Mouse (Mus musculus) cerebellum, adult 2 months (tissue): ENCODE measurements around the gene Ntf5. TPM values are rescaled to one million over a fixed set of nuclear protein-coding genes. Genes with fewer than 3 reads are reported as not detected.
"Not testable (repeated sequence)": the region's sequence is repeated elsewhere in the genome, so short reads cannot be mapped to it uniquely, and the experiment has no call there.

Experiments
- DNase-seq, 2 experiments: peaks; one replicate each; pipeline ENCODE4 v3.0.0; 2021
- H3K27ac ChIP-seq: fragments of 200-500 bp; 2 replicates; pipeline ENCODE4 v1.5.1; 2012; ENCODE audit warnings: low read length, control low read depth, inconsistent platforms; ENCODE audit not compliant: insufficient read depth
- H3K27me3 ChIP-seq: fragments of 200-500 bp; 2 replicates; pipeline ENCODE4 v1.6.1; 2012; ENCODE audit warnings: inconsistent platforms, mild to moderate bottlenecking, low read length, moderate library complexity; ENCODE audit not compliant: control insufficient read depth, insufficient read depth
- H3K4me1 ChIP-seq: fragments of 200-500 bp; 2 replicates; pipeline ENCODE4 v1.6.1; 2011; ENCODE audit warnings: low read length; ENCODE audit not compliant: control insufficient read depth, insufficient read depth
- H3K4me3 ChIP-seq: fragments of 200-500 bp; replicated peaks from 2 replicates; pipeline ENCODE3; 2011; ENCODE audit warnings: mild to moderate bottlenecking, low read depth, low read length, control low read depth; ENCODE audit not compliant: insufficient read depth
- CTCF ChIP-seq: fragments of 200-500 bp; IDR thresholded peaks from 2 replicates; pipeline ENCODE4 v1.5.1; 2011; ENCODE audit warnings: low read depth, mild to moderate bottlenecking, control low read depth, low read length, moderate library complexity, borderline replicate concordance; ENCODE audit not compliant: insufficient read depth
- POLR2A ChIP-seq: fragments of 200-500 bp; IDR thresholded peaks from 2 replicates; pipeline ENCODE4 v1.6.1; 2011; ENCODE audit warnings: low read length, control low read depth, borderline replicate concordance; ENCODE audit not compliant: insufficient read depth
- WGBS: fragments of 180-500 bp; shearing (Covaris S2); methylation state at CpG from one replicate; pipeline ENCODE4 v1.1.7; 2018; 5-methylcytosine and 5-hydroxymethylcytosine counted together
- polyA plus RNA-seq: library from polyadenylated mRNA; depleted of rRNA; stranded (reverse); fragments of >200 nt; gene quantifications from 2 replicates; pipeline ENCODE4 v1.2.3, GENCODE M21; 2012

Ntf5 gene
- polyA plus RNA-seq, 1 experiment: 0.07 TPM

DNA sequence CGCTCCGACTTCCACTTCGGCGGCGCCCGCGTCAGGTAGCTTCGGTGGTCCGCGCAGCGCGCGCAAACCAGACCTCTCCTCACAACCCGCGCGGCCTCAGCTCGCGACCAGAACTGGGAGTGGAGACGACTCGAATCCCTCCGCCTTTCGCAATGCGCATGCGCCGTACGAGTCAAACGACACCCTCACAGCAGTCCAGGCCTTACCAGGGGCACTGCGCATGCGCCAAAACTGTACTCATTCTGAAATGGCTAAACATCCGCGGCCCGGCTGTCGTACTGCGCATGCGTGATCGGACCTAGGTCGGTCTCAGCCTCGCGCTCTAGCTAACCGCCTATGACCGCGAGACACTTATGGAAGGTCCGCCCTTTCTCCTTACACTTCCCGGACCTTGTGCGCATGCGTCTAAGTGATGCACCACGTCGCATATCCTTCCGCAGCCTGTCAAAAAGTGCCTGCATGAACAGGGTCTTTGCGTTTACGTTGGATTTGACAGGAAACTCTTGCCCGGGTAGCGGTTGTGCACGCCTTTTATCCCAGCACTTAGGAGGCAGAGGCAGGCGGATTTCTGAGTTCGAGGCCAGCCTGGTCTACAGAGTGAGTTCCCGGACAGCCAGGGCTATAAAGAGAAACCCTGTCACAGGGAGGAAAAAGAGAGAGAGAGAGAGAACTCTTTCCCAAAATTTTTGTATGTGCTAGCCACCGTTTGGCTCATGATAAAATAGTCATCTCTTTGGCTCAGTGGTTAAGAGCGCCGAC, 17.7 kb upstream of the Ntf5 start, which contains the start of gene Snrnp70:
Gene Snrnp70, minus strand, starts transcription at position 165 of the 759 bp plus-strand sequence.
- under 1% methylated on average over 60 of the region's 60 CpGs for WGBS
- H3K27ac ChIP-seq: peak within 1 kb of the TSS; percentile 45

DNA sequence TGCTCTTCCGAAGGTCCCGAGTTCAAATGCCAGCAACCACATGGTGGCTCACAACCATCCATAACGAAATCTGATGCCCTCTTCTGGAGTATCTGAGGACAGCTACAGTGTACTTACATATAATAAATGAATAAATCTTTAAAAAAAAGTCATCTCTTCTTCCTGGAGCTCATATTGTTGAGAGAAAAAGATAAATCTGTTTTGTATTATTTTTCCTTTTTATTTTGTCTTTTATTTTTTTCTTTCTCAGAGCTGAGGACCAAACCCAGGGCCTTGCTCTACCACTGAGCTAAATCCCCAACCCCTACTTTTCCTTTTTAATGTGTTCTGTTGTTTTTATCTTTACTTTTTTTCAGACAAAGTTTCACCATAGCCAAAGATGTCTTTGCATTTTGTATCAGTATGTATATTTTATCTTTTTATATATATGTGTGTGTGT, 17.1 kb upstream of the Ntf5 start:
- WGBS: under 1% methylated on average over 3 of the region's 3 CpGs

More for the DNA sequence above, 17.7 kb upstream of the Ntf5 start, which contains the start of gene Snrnp70:
- Histone ChIP-seq H3K4me1 (0 out of 2 replicates have a peak, but pooled peaks cover 2% of the 10 kb centered on the region), H3K27me3 (no peaks in the 10 kb centered on the region), H3K4me3 (peak within 1 kb of the TSS; percentile 71)
- DNase-seq: peak; percentile 100
- peak; percentile 83 for TF ChIP-seq POLR2A
- TF ChIP-seq CTCF: no peak

DNA sequence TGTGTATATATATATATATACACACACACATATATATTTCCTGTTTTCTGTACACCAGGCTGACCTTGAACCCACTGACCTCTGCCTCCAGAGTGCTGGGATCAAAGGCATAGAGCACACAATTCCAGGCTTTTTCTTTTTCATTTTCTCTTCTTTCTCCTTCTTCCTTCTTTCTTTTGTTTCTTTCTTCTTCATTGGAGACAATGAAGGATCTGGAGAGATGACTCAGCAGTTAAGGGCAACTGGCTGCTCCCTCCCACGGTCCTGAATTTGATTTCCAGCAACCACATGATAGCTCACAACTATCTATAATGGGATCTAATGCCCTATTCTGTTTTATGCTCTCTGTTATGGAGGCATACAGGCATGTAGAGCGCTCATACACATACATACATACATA, 16.7 kb upstream of the Ntf5 start:
- H3K4me1 ChIP-seq: 0 out of 2 replicates have a peak, but pooled peaks cover 2% of the 10 kb centered on the region
- H3K27ac ChIP-seq: no peak overlapping the region
- H3K27me3 ChIP-seq: no peaks in the 10 kb centered on the region
- H3K4me3 ChIP-seq: no peak overlapping the region
- WGBS: 81% methylated on average over 2 of the region's 2 CpGs
- TF ChIP-seq POLR2A: no peak
- TF ChIP-seq CTCF: no peak
- no peak for DNase-seq

More for the DNA sequence above, 17.1 kb upstream of the Ntf5 start:
- Histone ChIP-seq H3K27ac (peak overlapping the region; percentile 19; the same call in 1 of the 2 replicates), H3K4me3 (peak overlapping the region; percentile 48)
- not testable (repeated sequence) for H3K4me1 ChIP-seq, H3K27me3 ChIP-seq, DNase-seq
- TF ChIP-seq CTCF: 0 out of 2 replicates have a peak, but pooled peaks have one; percentile 5

DNA sequence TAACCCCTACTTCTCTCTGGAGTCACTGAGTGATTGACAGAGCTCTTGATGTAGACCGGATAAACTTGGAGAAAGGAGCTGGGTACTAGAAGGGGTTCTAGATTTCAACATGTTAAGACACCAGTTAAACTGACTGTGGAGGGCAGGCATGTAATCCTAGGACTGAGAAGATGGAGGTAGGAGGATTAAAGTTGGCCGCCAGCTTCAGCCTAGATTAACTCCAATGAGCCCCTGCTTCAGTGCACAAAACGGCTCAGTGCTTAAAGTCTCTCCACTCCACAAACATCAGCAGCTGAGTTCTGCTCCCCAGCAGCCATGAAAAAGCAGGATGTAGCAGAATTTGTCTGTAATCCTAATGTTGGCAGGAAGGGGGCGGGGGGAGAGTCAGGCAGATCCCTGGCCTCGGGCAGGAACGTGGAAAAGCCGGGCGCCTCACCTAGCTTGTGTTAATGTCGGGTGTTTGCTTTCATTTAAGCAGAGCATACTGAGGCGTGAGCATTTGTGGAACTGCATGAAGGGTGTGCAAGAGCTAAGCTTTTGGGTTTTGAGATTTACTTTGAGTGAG, 11.9 kb upstream of the Ntf5 start:
- Histone ChIP-seq H3K27ac (no peak overlapping the region), H3K27me3 (peaks cover 3% of the 10 kb centered on the region; the same call in 1 of the 2 replicates), H3K4me3 (no peak overlapping the region), H3K4me1 (no peaks in the 10 kb centered on the region; the same call in 1 of the 2 replicates)
- TF ChIP-seq POLR2A (no peak), CTCF (no peak)
- 67% methylated on average over 10 of the region's 10 CpGs for WGBS
- no peak for DNase-seq

DNA sequence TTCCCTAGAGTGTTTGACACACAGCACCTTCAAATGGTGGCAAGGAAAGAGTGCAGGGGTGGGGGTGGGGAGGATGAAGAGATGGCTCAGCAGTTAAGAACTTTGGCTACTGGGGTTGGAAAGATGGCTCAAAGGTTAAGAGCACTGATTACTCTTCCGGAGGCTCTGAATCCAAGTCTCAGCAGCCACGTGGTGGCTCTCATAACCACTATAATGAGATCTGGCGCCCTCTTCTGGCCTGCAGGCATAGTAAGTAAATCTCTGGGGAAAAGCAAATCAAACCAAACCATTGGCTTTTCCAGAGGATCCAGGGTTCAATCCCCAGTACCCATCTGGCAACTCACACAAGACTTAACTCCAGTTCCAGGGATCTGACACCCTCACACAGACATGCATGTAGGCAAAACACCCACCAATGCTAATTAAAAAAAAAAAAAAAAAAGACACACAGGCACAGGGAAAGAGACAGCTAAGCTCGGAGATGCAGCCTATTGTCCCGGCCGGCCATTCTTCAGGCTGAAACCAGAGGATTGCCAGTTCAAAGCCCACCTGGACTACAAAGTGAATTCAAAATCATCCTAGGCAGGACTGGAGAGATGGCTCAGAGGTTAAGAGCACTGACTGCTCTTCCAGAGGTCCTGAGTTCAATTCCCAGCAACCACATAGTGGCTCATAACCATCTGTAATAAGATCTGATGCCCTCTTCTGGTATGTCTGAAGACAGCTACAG, 9.8 kb upstream of the Ntf5 start:
- Histone ChIP-seq H3K27me3 (peaks cover 6% of the 10 kb centered on the region; the same call in 1 of the 2 replicates), H3K4me3 (no peak overlapping the region), H3K4me1 (no peaks in the 10 kb centered on the region; the same call in 1 of the 2 replicates), H3K27ac (no peak overlapping the region)
- 41% methylated on average over 6 of the region's 6 CpGs for WGBS
- no peak for TF ChIP-seq POLR2A
- TF ChIP-seq CTCF: peak; percentile 33; the same call in 1 of the 2 replicates
- DNase-seq: peak; percentile 38 to 45

DNA sequence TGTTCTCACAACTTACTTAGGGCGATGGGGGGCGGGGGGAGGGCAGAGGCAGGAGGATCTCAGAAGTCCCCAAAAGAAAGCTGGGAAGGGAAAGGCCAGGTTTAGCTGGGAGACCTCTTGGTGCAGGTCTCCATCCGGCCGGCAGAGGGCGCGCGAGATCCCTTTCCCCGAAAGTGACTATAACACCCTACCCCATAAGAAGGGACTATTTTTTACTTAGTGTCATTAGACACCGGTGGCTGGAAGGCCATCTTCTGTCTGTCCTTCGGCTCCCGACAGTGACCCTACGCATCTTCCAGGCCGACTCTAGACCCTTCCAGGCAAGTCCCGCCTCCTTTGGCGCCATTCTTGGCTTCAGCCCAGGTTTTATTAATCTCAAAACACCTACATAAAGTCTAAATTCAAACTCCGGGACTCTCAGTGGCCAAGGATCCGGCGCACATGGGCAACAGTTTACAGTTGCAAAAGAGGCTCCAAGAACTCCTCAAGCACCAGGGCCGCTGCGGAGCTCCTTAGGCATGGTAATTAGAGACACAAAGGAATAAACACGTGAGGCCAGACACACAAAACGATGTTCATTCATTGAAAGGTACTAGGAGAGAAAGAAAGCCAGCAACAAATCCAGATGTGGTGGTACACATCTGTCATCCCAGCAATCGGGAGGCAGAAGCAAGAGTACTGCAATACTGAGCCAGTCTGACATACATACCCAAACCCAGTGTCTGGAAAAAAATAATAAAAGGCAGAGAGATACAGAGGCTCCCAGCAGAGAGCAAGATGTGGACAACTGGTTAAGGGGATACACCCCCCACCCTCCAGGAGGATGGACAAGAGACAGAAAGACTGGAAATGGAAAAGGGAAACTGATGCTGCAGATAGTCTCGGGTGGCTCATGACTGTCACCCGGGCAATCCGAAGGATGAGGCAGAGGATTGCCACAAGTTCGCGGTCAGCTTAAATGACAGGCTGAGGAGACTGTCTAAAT, 8.1 kb upstream of the Ntf5 start, which contains the start of gene Kcna7:
Gene Kcna7, plus strand, starts transcription at position 563 of the 985 bp plus-strand sequence.
- Histone ChIP-seq H3K4me1 (no peaks in the 10 kb centered on the region; the same call in 1 of the 2 replicates), H3K4me3 (peak within 1 kb of the TSS; percentile 42), H3K27me3 (peaks cover 6% of the 10 kb centered on the region; the same call in 1 of the 2 replicates), H3K27ac (no peak within 1 kb of the TSS)
- WGBS: 10% methylated on average over 28 of the region's 28 CpGs
- peak; percentile 57 to 79 for DNase-seq
- TF ChIP-seq POLR2A (no peak), CTCF (peak; percentile 80)
